Mouse (Mus musculus): ENCODE measurements around the gene Ass1. TPM values are rescaled to one million over a fixed set of nuclear protein-coding genes. Genes with fewer than 3 reads are reported as not detected.

Gene Ass1
- polyA plus RNA-seq, 1 experiment from 2014 or later: 153 TPM

- Histone ChIP-seq H3K4me2 (no peak overlapping the region), H3K9ac (no peak overlapping the region), H3K27me3 (replicated peaks) (no peaks in the 10 kb centered on the region), H3K36me3 (no peaks in the 10 kb centered on the region), H3K4me3 (replicated peaks) (no peak overlapping the region), H3K9me3 (no peaks in the 10 kb centered on the region), H3K4me1 (peaks cover 47% of the 10 kb centered on the region), H3K27ac (peak overlapping the region; percentile 45)
- 53% methylated on average over 3 of the region's 3 CpGs for WGBS
- ATAC-seq (ENCODE audit: insufficient read depth, low FRiP score, low read depth): no peak
Measured at GRCm38 (mm10) chr2:31448756-31449440, 21.1 kb upstream of the Ass1 start.

- H3K27me3 ChIP-seq (replicated peaks): no peaks in the 10 kb centered on the region
- H3K4me1 ChIP-seq: peaks cover 51% of the 10 kb centered on the region
- no peaks in the 10 kb centered on the region for H3K36me3 ChIP-seq
- ATAC-seq (ENCODE audit: insufficient read depth, low FRiP score, low read depth): no peak; the same call in 1 of the 2 replicates
- H3K9ac ChIP-seq: no peak overlapping the region
- H3K9me3 ChIP-seq: no peaks in the 10 kb centered on the region
- H3K4me3 ChIP-seq (replicated peaks): no peak overlapping the region
- no peak overlapping the region for H3K4me2 ChIP-seq
- H3K27ac ChIP-seq: 0 out of 2 replicates have a peak overlapping the region, but pooled peaks have one; percentile 45
- 41% methylated on average over 4 of the region's 4 CpGs for WGBS
Measured at GRCm38 (mm10) chr2:31449441-31449815, 20.6 kb upstream of the Ass1 start.

- Histone ChIP-seq H3K4me2 (no peak overlapping the region), H3K4me1 (peaks cover 56% of the 10 kb centered on the region), H3K4me3 (replicated peaks) (no peak overlapping the region), H3K36me3 (no peaks in the 10 kb centered on the region), H3K9me3 (no peaks in the 10 kb centered on the region), H3K9ac (no peak overlapping the region), H3K27ac (no peak overlapping the region), H3K27me3 (replicated peaks) (no peaks in the 10 kb centered on the region)
- ATAC-seq (ENCODE audit: insufficient read depth, low FRiP score, low read depth): no peak
- 90% methylated on average over 4 of the region's 4 CpGs for WGBS
Measured at GRCm38 (mm10) chr2:31449902-31450301, 20.1 kb upstream of the Ass1 start.

- Histone ChIP-seq H3K36me3 (no peaks in the 10 kb centered on the region), H3K9me3 (no peaks in the 10 kb centered on the region), H3K4me3 (replicated peaks) (no peak overlapping the region), H3K4me2 (no peak overlapping the region), H3K4me1 (peaks cover 56% of the 10 kb centered on the region), H3K27me3 (replicated peaks) (no peaks in the 10 kb centered on the region), H3K9ac (no peak overlapping the region), H3K27ac (no peak overlapping the region)
- no peak for ATAC-seq (ENCODE audit: insufficient read depth, low FRiP score, low read depth)
- 52% methylated on average over 3 of the region's 3 CpGs for WGBS
Measured at GRCm38 (mm10) chr2:31450661-31451060, 19.3 kb upstream of the Ass1 start.

GRCm38 (mm10) chr2:31451530-31451929, 18.5 kb upstream of the Ass1 start:
- ATAC-seq (ENCODE audit: insufficient read depth, low FRiP score, low read depth): no peak
- Histone ChIP-seq H3K36me3 (no peaks in the 10 kb centered on the region), H3K4me3 (replicated peaks) (no peak overlapping the region), H3K4me1 (peaks cover 56% of the 10 kb centered on the region), H3K27ac (no peak overlapping the region), H3K9me3 (no peaks in the 10 kb centered on the region), H3K9ac (no peak overlapping the region), H3K27me3 (replicated peaks) (no peaks in the 10 kb centered on the region), H3K4me2 (no peak overlapping the region)
- WGBS: 22% methylated on average over 1 of the region's 1 CpGs

- Histone ChIP-seq H3K4me3 (replicated peaks) (no peak overlapping the region), H3K27me3 (replicated peaks) (no peaks in the 10 kb centered on the region), H3K4me2 (no peak overlapping the region), H3K36me3 (no peaks in the 10 kb centered on the region), H3K27ac (peak overlapping the region; percentile 68; the same call in 1 of the 2 replicates), H3K9ac (no peak overlapping the region), H3K4me1 (peaks cover 56% of the 10 kb centered on the region), H3K9me3 (no peaks in the 10 kb centered on the region)
- no peak for ATAC-seq (ENCODE audit: insufficient read depth, low FRiP score, low read depth)
- WGBS: 63% methylated on average over 13 of the region's 13 CpGs
Measured at GRCm38 (mm10) chr2:31453011-31453410, 17.0 kb upstream of the Ass1 start.

GRCm38 (mm10) chr2:31453559-31454177, 16.3 kb upstream of the Ass1 start:
- Histone ChIP-seq H3K4me2 (no peak overlapping the region), H3K4me3 (replicated peaks) (no peak overlapping the region), H3K27ac (peak overlapping the region; percentile 83), H3K36me3 (no peaks in the 10 kb centered on the region), H3K4me1 (peaks cover 53% of the 10 kb centered on the region), H3K9me3 (no peaks in the 10 kb centered on the region), H3K27me3 (replicated peaks) (no peaks in the 10 kb centered on the region), H3K9ac (no peak overlapping the region)
- peak; percentile 40; the same call in 1 of the 2 replicates for ATAC-seq (ENCODE audit: insufficient read depth, low FRiP score, low read depth)
- 34% methylated on average over 11 of the region's 11 CpGs for WGBS

- Histone ChIP-seq H3K27me3 (replicated peaks) (no peaks in the 10 kb centered on the region), H3K4me1 (peaks cover 47% of the 10 kb centered on the region), H3K4me3 (replicated peaks) (no peak overlapping the region), H3K9me3 (no peaks in the 10 kb centered on the region), H3K36me3 (no peaks in the 10 kb centered on the region), H3K9ac (no peak overlapping the region), H3K27ac (peak overlapping the region; percentile 83), H3K4me2 (no peak overlapping the region)
- ATAC-seq (ENCODE audit: insufficient read depth, low FRiP score, low read depth): no peak
- 44% methylated on average over 8 of the region's 8 CpGs for WGBS
Measured at GRCm38 (mm10) chr2:31454280-31454679, 15.7 kb upstream of the Ass1 start.

GRCm38 (mm10) chr2:31455418-31455817, 14.6 kb upstream of the Ass1 start:
- no peak overlapping the region for H3K4me3 ChIP-seq (replicated peaks)
- no peak for ATAC-seq (ENCODE audit: insufficient read depth, low FRiP score, low read depth)
- peaks cover 44% of the 10 kb centered on the region for H3K4me1 ChIP-seq
- 83% methylated on average over 7 of the region's 7 CpGs for WGBS
- no peaks in the 10 kb centered on the region for H3K36me3 ChIP-seq
- 0 out of 2 replicates have a peak, but pooled peaks cover 7% of the 10 kb centered on the region for H3K27me3 ChIP-seq (replicated peaks)
- no peak overlapping the region for H3K27ac ChIP-seq
- no peak overlapping the region for H3K4me2 ChIP-seq
- no peaks in the 10 kb centered on the region for H3K9me3 ChIP-seq
- no peak overlapping the region for H3K9ac ChIP-seq

GRCm38 (mm10) chr2:31458460-31458859, 11.5 kb upstream of the Ass1 start:
- Histone ChIP-seq H3K4me1 (peaks cover 21% of the 10 kb centered on the region), H3K9me3 (no peaks in the 10 kb centered on the region), H3K9ac (no peak overlapping the region), H3K27ac (peak overlapping the region; percentile 74), H3K4me2 (peak overlapping the region; percentile 6; the same call in 1 of the 2 replicates), H3K36me3 (no peaks in the 10 kb centered on the region), H3K27me3 (replicated peaks) (0 out of 2 replicates have a peak, but pooled peaks cover 8% of the 10 kb centered on the region), H3K4me3 (replicated peaks) (no peak overlapping the region)
- 54% methylated on average over 5 of the region's 5 CpGs for WGBS
- ATAC-seq (ENCODE audit: insufficient read depth, low FRiP score, low read depth): no peak

GRCm38 (mm10) chr2:31458989-31459936, 10.7 kb upstream of the Ass1 start:
- no peaks in the 10 kb centered on the region for H3K36me3 ChIP-seq
- H3K4me2 ChIP-seq: peak overlapping the region; percentile 88
- peak overlapping the region; percentile 92 for H3K27ac ChIP-seq
- H3K27me3 ChIP-seq (replicated peaks): 0 out of 2 replicates have a peak, but pooled peaks cover 8% of the 10 kb centered on the region
- no peak overlapping the region for H3K9ac ChIP-seq
- peak overlapping the region; percentile 43 for H3K4me3 ChIP-seq (replicated peaks)
- H3K4me1 ChIP-seq: peaks cover 21% of the 10 kb centered on the region
- 33% methylated on average over 16 of the region's 16 CpGs for WGBS
- no peaks in the 10 kb centered on the region for H3K9me3 ChIP-seq
- peak; percentile 84 for ATAC-seq (ENCODE audit: insufficient read depth, low FRiP score, low read depth)
